Mouse (Mus musculus): ENCODE data around the gene Mrpl47.

DNA sequence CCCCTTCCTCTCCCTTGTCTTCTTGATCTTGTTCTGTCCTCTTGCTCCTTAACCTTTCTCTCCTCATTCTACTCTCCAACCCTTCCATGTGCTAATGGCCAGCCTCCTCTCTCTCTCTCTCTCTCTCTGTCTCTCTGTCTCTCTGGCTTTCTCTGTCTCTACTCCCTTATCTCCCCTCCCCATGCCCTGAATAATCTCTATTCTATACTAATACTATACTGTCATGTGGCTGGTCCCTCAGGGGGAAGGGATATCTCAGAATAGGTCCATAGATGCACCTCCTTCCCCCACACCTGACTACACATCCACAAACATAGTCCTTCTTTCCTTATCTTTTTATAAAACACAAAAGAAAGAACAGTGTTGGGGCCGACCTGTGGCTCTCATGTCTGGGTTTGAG is 50.9 kb downstream of the Mrpl47 start:
- TF ChIP-seq EP300 (IDR thresholded peaks at IDR 0.05; ENCODE audit: low read length) = no peak
- TF ChIP-seq MAX (IDR thresholded peaks at IDR 0.05; ENCODE audit: low read length) = no peak
- no peak for TF ChIP-seq POLR2A (IDR thresholded peaks at IDR 0.05; ENCODE audit: low read depth, low read length)
- no peak for TF ChIP-seq CTCF (conservative IDR thresholded peaks at IDR 0.05 in 1 of 2, IDR thresholded peaks at IDR 0.05 in 1 of 2; ENCODE audit: low read depth in 2 of 2, low read length in 2 of 2)
- no peak for TF ChIP-seq TCF12 (IDR thresholded peaks at IDR 0.05; ENCODE audit: low read depth, low read length)
- no peak for TF ChIP-seq NRF1 (IDR thresholded peaks at IDR 0.05; ENCODE audit: low read depth, low read length)
- no peak for TF ChIP-seq CHD1 (IDR thresholded peaks at IDR 0.05; ENCODE audit: low read depth, low read length)
- TF ChIP-seq KAT2A (IDR thresholded peaks at IDR 0.05; ENCODE audit: insufficient replicate concordance, low read length) = no peak

Data from CH12.LX (cell line).